Mouse (Mus musculus) heart, embryonic 15.5 days (tissue): ENCODE measurements around the gene Phox2a. TPM values are rescaled to one million over a fixed set of nuclear protein-coding genes. Genes with fewer than 3 reads are reported as not detected.

ENCODE experiments used
- ATAC-seq: fragments of 200-750 bp; cut with Nextera tagmentation; replicated peaks from 2 replicates; pipeline ENCODE4 v1.8.0; 2017; ENCODE audit warnings: low read depth, moderate TSS enrichment; ENCODE audit not compliant: insufficient number of reproducible peaks, insufficient read depth, low FRiP score
- H3K27ac ChIP-seq: fragments of 300-500 bp; sonication (generic); 2 replicates; pipeline ENCODE4 v1.5.1; 2015; ENCODE audit warnings: mild to moderate bottlenecking, inconsistent platforms
- H3K27me3 ChIP-seq: fragments of 300-500 bp; sonication (generic); 2 replicates; pipeline ENCODE4 v1.6.1; 2015; ENCODE audit warnings: inconsistent platforms
- H3K36me3 ChIP-seq: fragments of 300-500 bp; sonication (generic); 2 replicates; pipeline ENCODE4 v1.6.1; 2015; ENCODE audit warnings: mild to moderate bottlenecking, inconsistent platforms
- H3K4me1 ChIP-seq: fragments of 300-500 bp; sonication (generic); replicated peaks from 2 replicates; pipeline ENCODE4 v1.6.1; 2015; ENCODE audit warnings: inconsistent platforms
- H3K4me2 ChIP-seq: fragments of 300-500 bp; sonication (generic); 2 replicates; pipeline ENCODE4 v1.6.1; 2015; ENCODE audit warnings: inconsistent platforms, mild to moderate bottlenecking, moderate library complexity
- H3K4me3 ChIP-seq: fragments of 300-500 bp; sonication (generic); 2 replicates; pipeline ENCODE4 v1.5.1; 2015; ENCODE audit warnings: mild to moderate bottlenecking, inconsistent platforms
- H3K9ac ChIP-seq: fragments of 300-500 bp; sonication (generic); 2 replicates; pipeline ENCODE4 v1.6.1; 2015; ENCODE audit warnings: mild to moderate bottlenecking, inconsistent platforms
- H3K9me3 ChIP-seq: fragments of 300-500 bp; sonication (generic); replicated peaks from 2 replicates; pipeline ENCODE4 v1.6.1; 2016; ENCODE audit warnings: inconsistent platforms
- WGBS: fragments of 180-500 bp; shearing (Covaris S2); methylation state at CpG from one replicate; pipeline ENCODE4 v1.1.7; 2015; ENCODE audit warnings: mixed read lengths; 5-methylcytosine and 5-hydroxymethylcytosine counted together
- polyA plus RNA-seq: library from polyadenylated mRNA; unstranded; fragments of >200 nt; fragmentation: Nextera tagmentation; extraction: Ambion mirVana; gene quantifications from 2 replicates; pipeline ENCODE4 v1.2.1, GENCODE M21; 2015

Gene Phox2a
- polyA plus RNA-seq, result 0.39 and 1.9 TPM in 2 replicates

DNA sequence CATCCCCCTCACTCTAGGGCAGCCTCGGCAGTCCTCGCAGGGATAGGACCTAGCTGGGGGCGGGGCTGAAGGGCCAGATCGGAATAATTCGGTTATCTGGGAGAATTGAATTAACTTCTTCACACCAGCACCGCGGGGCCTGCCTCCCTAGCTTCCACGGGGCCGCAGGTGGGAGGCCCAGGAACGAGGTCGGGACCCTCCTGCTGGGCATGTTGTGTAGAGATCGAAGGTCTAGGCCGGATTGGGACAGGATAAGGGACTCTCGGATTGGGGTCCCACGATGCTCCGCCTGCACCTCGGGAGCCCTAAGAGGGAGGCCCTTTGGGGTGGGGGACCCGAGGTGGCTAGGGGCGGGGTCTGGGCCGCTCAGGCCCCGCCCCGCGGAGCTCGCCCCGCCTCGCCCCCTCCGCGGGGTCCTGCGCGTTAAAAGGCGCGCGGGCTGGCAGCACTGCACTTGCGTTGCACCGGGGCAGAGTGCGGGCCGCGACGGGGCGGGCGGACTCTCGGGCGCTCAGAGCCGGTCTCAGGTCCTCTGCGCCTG, at the start of gene Phox2a:
Phox2a (plus strand) TSS at position 453 of the 541 bp plus-strand sequence.
- Histone ChIP-seq H3K9me3 (no peaks in the 10 kb centered on the region), H3K27me3 (peaks cover 63% of the 10 kb centered on the region), H3K9ac (0 out of 2 replicates have a peak within 1 kb of the TSS, but pooled peaks have one; percentile 6), H3K36me3 (no peaks in the 10 kb centered on the region), H3K4me1 (peaks cover 37% of the 10 kb centered on the region), H3K4me2 (peak within 1 kb of the TSS; percentile 64), H3K4me3 (peak within 1 kb of the TSS; percentile 38), H3K27ac (no peak within 1 kb of the TSS)
- peak; percentile 29; the same call in 1 of the 2 replicates for ATAC-seq
- 1% methylated on average over 44 of the region's 45 CpGs for WGBS

- no peak overlapping the region for H3K4me2 ChIP-seq
- ATAC-seq, result no peak
- no peak overlapping the region for H3K4me3 ChIP-seq
- H3K27ac ChIP-seq, result no peak overlapping the region
- H3K4me1 ChIP-seq, result peaks cover 17% of the 10 kb centered on the region
- H3K9me3 ChIP-seq, result no peaks in the 10 kb centered on the region
- 78% methylated on average over 7 of the region's 7 CpGs for WGBS
- H3K36me3 ChIP-seq, result no peaks in the 10 kb centered on the region
- no peak overlapping the region for H3K9ac ChIP-seq
- H3K27me3 ChIP-seq, result no peaks in the 10 kb centered on the region
Measured at GRCm38 (mm10) chr7:101770051-101770450, 48.1 kb upstream of the Phox2a start.

DNA sequence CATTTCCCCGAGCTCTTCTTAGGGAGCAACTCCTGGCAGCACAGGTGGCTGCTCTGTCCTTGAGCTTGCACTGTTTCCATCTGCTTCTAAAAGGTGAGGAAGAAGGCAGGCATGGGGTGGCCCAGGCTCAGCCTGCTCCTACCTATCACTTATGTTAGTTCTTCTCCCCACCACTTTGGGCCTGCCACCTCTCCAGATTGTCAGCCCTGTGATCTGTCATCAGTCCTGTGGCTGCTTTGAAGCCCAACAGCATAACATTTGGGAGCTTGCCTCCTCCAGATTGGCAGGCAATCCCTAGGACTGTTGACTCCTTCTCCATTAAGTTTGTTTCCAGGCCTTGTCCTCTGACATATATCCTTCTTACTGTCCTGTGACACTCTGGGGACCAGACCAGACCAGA, 46.5 kb upstream of the Phox2a start:
- Histone ChIP-seq H3K27me3 (no peaks in the 10 kb centered on the region), H3K27ac (no peak overlapping the region), H3K9me3 (no peaks in the 10 kb centered on the region), H3K36me3 (no peaks in the 10 kb centered on the region), H3K4me2 (no peak overlapping the region), H3K4me3 (no peak overlapping the region), H3K9ac (no peak overlapping the region), H3K4me1 (peaks cover 17% of the 10 kb centered on the region)
- no peak for ATAC-seq
- WGBS, result 48% methylated on average over 1 of the region's 1 CpGs

DNA sequence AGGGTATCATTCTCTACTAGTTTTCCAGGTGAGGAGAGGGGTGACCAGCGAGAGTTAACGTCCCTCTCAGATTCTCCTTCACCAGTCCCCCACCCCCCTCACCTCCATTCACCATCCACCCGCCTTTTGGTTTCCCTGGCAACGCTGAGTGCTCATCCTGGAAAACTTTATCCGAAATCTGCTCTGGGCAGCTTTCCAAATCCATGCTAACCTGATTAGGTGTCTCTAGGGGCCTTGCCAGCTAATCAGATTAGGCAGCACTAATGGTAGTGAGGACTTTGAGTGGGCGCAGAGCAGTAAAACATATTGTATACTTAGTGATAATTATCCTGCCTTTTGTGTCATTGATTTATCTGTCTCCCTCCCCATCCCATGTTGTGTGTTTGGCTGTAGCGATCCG, 45.4 kb upstream of the Phox2a start:
- Histone ChIP-seq H3K4me2 (no peak overlapping the region), H3K36me3 (no peaks in the 10 kb centered on the region), H3K9me3 (no peaks in the 10 kb centered on the region), H3K4me3 (no peak overlapping the region), H3K9ac (no peak overlapping the region), H3K27me3 (no peaks in the 10 kb centered on the region), H3K4me1 (peaks cover 10% of the 10 kb centered on the region), H3K27ac (no peak overlapping the region)
- no peak for ATAC-seq
- WGBS, result 59% methylated on average over 8 of the region's 8 CpGs

DNA sequence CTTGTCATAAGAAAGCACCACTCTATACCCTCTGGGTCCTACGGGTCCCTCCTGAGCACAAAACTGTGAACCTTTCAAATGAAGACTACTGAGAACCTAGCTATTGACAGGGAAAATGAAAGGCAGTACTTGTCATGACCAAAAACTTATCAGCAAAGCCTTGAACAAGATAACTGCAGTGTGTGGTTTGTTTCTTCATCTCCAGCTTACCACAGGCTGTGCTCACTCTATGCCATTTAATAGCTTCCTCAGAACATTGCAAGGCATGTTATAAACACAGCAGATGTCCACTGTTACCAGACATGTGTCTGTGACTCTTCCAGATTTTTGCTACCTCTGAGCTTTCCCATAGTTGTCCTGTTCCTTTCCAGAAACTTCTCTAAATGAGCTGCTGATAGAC, 41.1 kb upstream of the Phox2a start:
- no peak overlapping the region for H3K4me2 ChIP-seq
- WGBS, result 89% methylated on average over 1 of the region's 1 CpGs
- ATAC-seq, result no peak

GRCm38 (mm10) chr7:101820295-101821030, 2.4 kb downstream of the Phox2a start:
- H3K27me3 ChIP-seq, result peaks cover 63% of the 10 kb centered on the region
- no peaks in the 10 kb centered on the region for H3K9me3 ChIP-seq
- WGBS, result 4% methylated on average over 35 of the region's 35 CpGs

More for the DNA sequence above, 41.1 kb upstream of the Phox2a start:
- Histone ChIP-seq H3K27me3 (no peaks in the 10 kb centered on the region), H3K9me3 (no peaks in the 10 kb centered on the region), H3K4me1 (no peaks in the 10 kb centered on the region), H3K4me3 (no peak overlapping the region), H3K9ac (no peak overlapping the region), H3K36me3 (no peaks in the 10 kb centered on the region; the same call in 1 of the 2 replicates), H3K27ac (no peak overlapping the region)

DNA sequence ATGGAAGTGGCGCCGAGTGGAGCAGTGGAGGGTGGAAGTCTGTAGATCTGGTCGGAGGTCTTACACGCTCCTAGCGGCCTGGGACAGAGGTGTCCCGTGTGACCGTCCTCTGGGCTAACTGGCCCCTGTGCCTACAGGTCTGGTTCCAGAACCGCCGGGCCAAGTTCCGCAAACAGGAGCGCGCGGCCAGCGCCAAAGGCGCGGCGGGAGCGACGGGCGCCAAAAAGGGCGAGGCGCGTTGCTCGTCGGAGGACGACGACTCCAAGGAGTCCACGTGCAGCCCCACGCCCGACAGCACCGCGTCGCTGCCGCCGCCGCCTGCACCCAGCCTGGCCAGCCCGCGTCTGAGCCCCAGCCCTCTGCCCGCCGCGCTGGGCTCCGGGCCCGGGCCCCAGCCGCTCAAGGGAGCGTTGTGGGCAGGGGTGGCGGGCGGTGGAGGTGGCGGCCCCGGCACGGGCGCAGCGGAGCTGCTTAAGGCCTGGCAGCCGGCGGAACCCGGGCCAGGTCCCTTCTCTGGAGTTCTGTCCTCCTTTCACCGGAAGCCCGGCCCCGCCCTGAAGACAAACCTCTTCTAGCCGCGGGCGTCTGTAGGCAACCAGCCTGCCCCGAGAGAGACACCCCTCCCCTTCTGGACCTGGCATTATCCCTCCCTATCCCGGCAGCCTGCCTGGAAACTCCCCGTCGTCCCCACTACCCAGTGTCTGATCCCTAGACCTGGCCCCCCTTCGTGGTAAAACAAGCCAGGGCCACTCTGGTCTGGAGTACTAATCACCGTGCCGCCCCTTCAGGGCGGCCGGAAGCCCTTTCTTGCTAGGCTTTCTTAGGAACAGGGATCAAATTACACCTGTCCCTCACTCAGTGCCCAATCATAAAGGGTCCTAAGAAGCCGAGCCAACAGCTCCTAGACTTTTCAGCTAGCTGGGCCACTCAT, 3.7 kb downstream of the Phox2a start:
- H3K9ac ChIP-seq, result peak overlapping the region; percentile 77
- under 1% methylated on average over 66 of the region's 71 CpGs for WGBS
- H3K4me2 ChIP-seq, result peak overlapping the region; percentile 98
- peak overlapping the region; percentile 58 for H3K4me3 ChIP-seq
- H3K4me1 ChIP-seq, result peaks cover 44% of the 10 kb centered on the region
- H3K9me3 ChIP-seq, result no peaks in the 10 kb centered on the region
- peaks cover 54% of the 10 kb centered on the region for H3K27me3 ChIP-seq
- H3K36me3 ChIP-seq, result peaks cover 32% of the 10 kb centered on the region
- H3K27ac ChIP-seq, result peak overlapping the region; percentile 79
- ATAC-seq, result peak; percentile 74

More at GRCm38 (mm10) chr7:101820295-101821030, 2.4 kb downstream of the Phox2a start:
- H3K27ac ChIP-seq, result no peak overlapping the region
- ATAC-seq, result no peak
- H3K36me3 ChIP-seq, result peaks cover 19% of the 10 kb centered on the region; the same call in 1 of the 2 replicates
- H3K4me2 ChIP-seq, result peak overlapping the region; percentile 98
- H3K4me1 ChIP-seq, result peaks cover 44% of the 10 kb centered on the region
- H3K9ac ChIP-seq, result no peak overlapping the region
- peak overlapping the region; percentile 58 for H3K4me3 ChIP-seq

- Histone ChIP-seq H3K27me3 (peaks cover 41% of the 10 kb centered on the region), H3K9me3 (no peaks in the 10 kb centered on the region), H3K4me2 (no peak overlapping the region), H3K4me1 (peaks cover 39% of the 10 kb centered on the region), H3K27ac (no peak overlapping the region; the same call in 1 of the 2 replicates), H3K36me3 (peaks cover 45% of the 10 kb centered on the region), H3K9ac (no peak overlapping the region), H3K4me3 (no peak overlapping the region)
- WGBS, result 48% methylated on average over 32 of the region's 32 CpGs
- ATAC-seq, result no peak
Measured at GRCm38 (mm10) chr7:101822836-101823757, 5.0 kb downstream of the Phox2a start.

GRCm38 (mm10) chr7:101823758-101824630, 5.9 kb downstream of the Phox2a start:
- WGBS, result 81% methylated on average over 18 of the region's 18 CpGs
- Histone ChIP-seq H3K4me1 (peaks cover 34% of the 10 kb centered on the region), H3K36me3 (peaks cover 54% of the 10 kb centered on the region), H3K4me3 (no peak overlapping the region), H3K27ac (no peak overlapping the region), H3K9me3 (no peaks in the 10 kb centered on the region), H3K27me3 (peaks cover 32% of the 10 kb centered on the region), H3K9ac (no peak overlapping the region), H3K4me2 (no peak overlapping the region)
- no peak for ATAC-seq

DNA sequence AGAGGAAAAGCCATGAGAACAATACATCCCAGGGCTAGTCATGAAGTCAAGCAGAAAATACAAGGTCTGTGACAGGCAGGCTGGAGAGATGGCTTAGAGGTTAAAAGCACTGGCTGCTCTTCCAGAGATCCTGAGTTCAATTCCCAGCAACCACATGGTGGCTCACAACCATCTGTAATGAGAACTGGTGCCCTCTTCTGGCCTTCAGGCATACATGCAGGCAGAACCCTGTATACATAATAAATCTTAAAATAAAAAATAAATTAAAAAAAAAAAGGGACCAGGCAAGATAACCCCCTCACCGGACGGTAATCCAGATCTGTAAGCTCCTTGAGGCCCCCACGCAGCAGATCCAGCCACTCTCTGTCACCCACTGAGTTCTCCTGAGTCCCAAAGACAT, 12.3 kb downstream of the Phox2a start:
- no peak overlapping the region for H3K9ac ChIP-seq
- ATAC-seq, result no peak
- no peak overlapping the region for H3K27ac ChIP-seq
- H3K27me3 ChIP-seq, result no peaks in the 10 kb centered on the region
- peaks cover 80% of the 10 kb centered on the region for H3K36me3 ChIP-seq
- WGBS, result 90% methylated on average over 3 of the region's 3 CpGs
- no peak overlapping the region for H3K4me3 ChIP-seq
- H3K4me2 ChIP-seq, result no peak overlapping the region
- peaks cover 19% of the 10 kb centered on the region for H3K4me1 ChIP-seq
- no peaks in the 10 kb centered on the region for H3K9me3 ChIP-seq
